Mouse (Mus musculus) MEL (cell line): ENCODE measurements around the gene Gfpt1. TPM values are rescaled to one million over a fixed set of nuclear protein-coding genes. Genes with fewer than 3 reads are reported as not detected.
A peak's percentile ranks its signal among the peaks of the same experiment; 100 is the strongest.

Source experiments
- DNase-seq: peaks from one replicate; pipeline ENCODE4 v3.0.0; 2011; ENCODE audit warnings: low read depth, low spot score
- H3K27ac ChIP-seq: 2 replicates; pipeline ENCODE4 v1.5.1; 2012; ENCODE audit warnings: low read depth, mild to moderate bottlenecking, control low read depth, low read length, moderate library complexity; ENCODE audit not compliant: control insufficient read depth
- H3K27me3 ChIP-seq, 2 experiments: fragments of 150-350 bp in 1 of 2; sonication (generic) in 1 of 2; 2 replicates each; pipeline ENCODE4 v1.6.1; 2012; ENCODE audit warnings: low read length in 2 of 2, mild to moderate bottlenecking in 2 of 2, improper control_type of control experiment in 1 of 2, moderate library complexity in 1 of 2; ENCODE audit not compliant: insufficient read depth in 2 of 2, control insufficient read depth in 1 of 2
- H3K36me3 ChIP-seq, 2 experiments: 2 replicates each; pipeline ENCODE4 v1.6.1; 2012 to 2014; ENCODE audit warnings: low read length in 2 of 2, improper control_type of control experiment in 1 of 2, inconsistent platforms in 1 of 2, mild to moderate bottlenecking in 1 of 2; ENCODE audit not compliant: insufficient read depth in 2 of 2, control insufficient read depth in 1 of 2
- H3K4me1 ChIP-seq, 2 experiments: fragments of 150-350 bp in 1 of 2; sonication (generic) in 1 of 2; 2 replicates each; pipeline ENCODE4 v1.6.1; 2012; ENCODE audit warnings: low read length in 2 of 2, improper control_type of control experiment in 1 of 2, mild to moderate bottlenecking in 1 of 2; ENCODE audit not compliant: insufficient read depth in 2 of 2, control insufficient read depth in 1 of 2
- H3K4me3 ChIP-seq, 2 experiments: fragments of 150-350 bp in 1 of 2; sonication (generic) in 1 of 2; 2 replicates each; pipeline ENCODE4 v1.5.1; 2012; ENCODE audit warnings: low read depth in 2 of 2, low read length in 2 of 2, mild to moderate bottlenecking in 2 of 2, moderate library complexity in 2 of 2, control low read depth in 1 of 2, improper control_type of control experiment in 1 of 2; ENCODE audit not compliant: control insufficient read depth in 1 of 2, insufficient read depth in 1 of 2
- H3K79me2 ChIP-seq: 2 replicates; pipeline ENCODE4 v1.6.1; 2012; ENCODE audit warnings: mild to moderate bottlenecking, low read length, moderate library complexity; ENCODE audit not compliant: control insufficient read depth, poor library complexity, insufficient read depth
- H3K9ac ChIP-seq: 2 replicates; pipeline ENCODE4 v1.6.1; 2012; ENCODE audit warnings: low read depth, mild to moderate bottlenecking, control low read depth, low read length, moderate library complexity; ENCODE audit not compliant: control insufficient read depth, poor library complexity, severe bottlenecking
- H3K9me3 ChIP-seq: fragments of 150-350 bp; sonication (generic); replicated peaks from 2 replicates; pipeline ENCODE4 v1.6.1; 2012; ENCODE audit warnings: mild to moderate bottlenecking, low read length, improper control_type of control experiment, moderate library complexity; ENCODE audit not compliant: insufficient read depth
- BHLHE40 ChIP-seq: IDR thresholded peaks from 2 replicates; pipeline ENCODE4 v1.6.1; 2012; ENCODE audit warnings: low read depth, mild to moderate bottlenecking, inconsistent platforms, low read length, improper control_type of control experiment, borderline replicate concordance
- CHD1 ChIP-seq: IDR thresholded peaks from 2 replicates; pipeline ENCODE4 v1.6.1; 2012; ENCODE audit warnings: low read depth, mild to moderate bottlenecking, inconsistent platforms, low read length, improper control_type of control experiment
- CTCF ChIP-seq, 3 experiments: IDR thresholded peaks in 2 of 3; conservative IDR thresholded peaks in 1 of 3; 2 replicates each; pipeline ENCODE4 v1.5.1; 2011 to 2012; ENCODE audit warnings: low read length in 3 of 3, low read depth in 2 of 3, mild to moderate bottlenecking in 2 of 3, improper control_type of control experiment in 1 of 3, inconsistent platforms in 1 of 3, mixed read lengths in 1 of 3, moderate library complexity in 1 of 3; ENCODE audit not compliant: control insufficient read depth in 1 of 3, insufficient read depth in 1 of 3, poor library complexity in 1 of 3, severe bottlenecking in 1 of 3
- E2F4 ChIP-seq: IDR thresholded peaks from 2 replicates; pipeline ENCODE4 v1.6.1; 2011; ENCODE audit warnings: low read depth, low read length, improper control_type of control experiment, borderline replicate concordance
- ELF1 ChIP-seq: IDR thresholded peaks from 2 replicates; pipeline ENCODE4 v1.6.1; 2014; ENCODE audit warnings: low read depth, mild to moderate bottlenecking, inconsistent platforms, low read length, improper control_type of control experiment, moderate library complexity
- ETS1 ChIP-seq: IDR thresholded peaks from 2 replicates; pipeline ENCODE4 v1.6.1; 2012; ENCODE audit warnings: low read depth, mild to moderate bottlenecking, inconsistent platforms, low read length, improper control_type of control experiment, moderate library complexity
- GABPA ChIP-seq: IDR thresholded peaks from 2 replicates; pipeline ENCODE4 v1.6.1; 2012; ENCODE audit warnings: low read depth, mild to moderate bottlenecking, inconsistent platforms, low read length, improper control_type of control experiment, moderate library complexity
- HCFC1 ChIP-seq: IDR thresholded peaks from 2 replicates; pipeline ENCODE4 v1.6.1; 2012; ENCODE audit warnings: low read depth, mild to moderate bottlenecking, inconsistent platforms, low read length, improper control_type of control experiment, moderate library complexity
- JUND ChIP-seq: IDR thresholded peaks from 2 replicates; pipeline ENCODE4 v1.6.1; 2011; ENCODE audit warnings: low read depth, mild to moderate bottlenecking, improper control_type of control experiment, low read length
- KAT2A ChIP-seq: conservative IDR thresholded peaks from 2 replicates; pipeline ENCODE4 v1.6.1; 2012; ENCODE audit warnings: low read depth, low read length, improper control_type of control experiment, inconsistent platforms
- MAFK ChIP-seq: IDR thresholded peaks from 2 replicates; pipeline ENCODE4 v1.6.1; 2011; ENCODE audit warnings: low read depth, mild to moderate bottlenecking, low read length, improper control_type of control experiment, borderline replicate concordance
- MAX ChIP-seq: IDR thresholded peaks from 2 replicates; pipeline ENCODE4 v1.6.1; 2011; ENCODE audit warnings: low read length, improper control_type of control experiment
- MEF2A ChIP-seq: IDR thresholded peaks from 2 replicates; pipeline ENCODE4 v1.6.1; 2014; ENCODE audit warnings: low read depth, mild to moderate bottlenecking, inconsistent platforms, low read length, improper control_type of control experiment; ENCODE audit not compliant: poor library complexity, insufficient replicate concordance, severe bottlenecking; ENCODE audit errors: extremely low read depth
- MXI1 ChIP-seq: IDR thresholded peaks from 2 replicates; pipeline ENCODE4 v1.6.1; 2011; ENCODE audit warnings: mild to moderate bottlenecking, low read depth, low read length, improper control_type of control experiment
- MYB ChIP-seq: IDR thresholded peaks from 2 replicates; pipeline ENCODE4 v1.6.1; 2011; ENCODE audit warnings: mild to moderate bottlenecking, low read depth, low read length, improper control_type of control experiment
- NELFE ChIP-seq: IDR thresholded peaks from 2 replicates; pipeline ENCODE4 v1.6.1; 2011; ENCODE audit warnings: low read depth, low read length, improper control_type of control experiment
- POLR2A ChIP-seq, 2 experiments: IDR thresholded peaks; 2 replicates each; pipeline ENCODE4 v1.6.1; 2011 to 2012; ENCODE audit warnings: low read length in 2 of 2, mild to moderate bottlenecking in 2 of 2, control low read depth in 1 of 2, improper control_type of control experiment in 1 of 2, low read depth in 1 of 2, moderate library complexity in 1 of 2; ENCODE audit not compliant: control insufficient read depth in 1 of 2, insufficient read depth in 1 of 2, poor library complexity in 1 of 2
- POLR2AphosphoS2 ChIP-seq: IDR thresholded peaks from 2 replicates; pipeline ENCODE4 v1.6.1; 2011; ENCODE audit warnings: low read length, improper control_type of control experiment
- SIN3A ChIP-seq: IDR thresholded peaks from 2 replicates; pipeline ENCODE4 v1.6.1; 2012; ENCODE audit warnings: low read length, improper control_type of control experiment, inconsistent platforms
- UBTF ChIP-seq: IDR thresholded peaks from 2 replicates; pipeline ENCODE4 v1.6.1; 2012; ENCODE audit warnings: low read depth, mild to moderate bottlenecking, inconsistent platforms, low read length, improper control_type of control experiment, moderate library complexity, borderline replicate concordance; ENCODE audit not compliant: insufficient read depth
- ZKSCAN1 ChIP-seq: IDR thresholded peaks from 2 replicates; pipeline ENCODE4 v1.6.1; 2012; ENCODE audit warnings: low read depth, mild to moderate bottlenecking, inconsistent platforms, low read length, improper control_type of control experiment, moderate library complexity
- ZMIZ1 ChIP-seq: IDR thresholded peaks from 2 replicates; pipeline ENCODE4 v1.6.1; 2012; ENCODE audit warnings: low read depth, mild to moderate bottlenecking, inconsistent platforms, low read length, improper control_type of control experiment, moderate library complexity
- polyA plus RNA-seq, 2 experiments: library from polyadenylated mRNA; stranded (reverse) in 1 of 2; unstranded in 1 of 2; fragments of >175 nt in 1 of 2; fragments of >200 nt in 1 of 2; gene quantifications; 2 replicates each; pipeline versions ENCODE4 v1.2.1 to v1.2.4; 2012; ENCODE audit warnings: low replicate concordance in 2 of 2, low read depth in 1 of 2; ENCODE audit not compliant: insufficient read length in 2 of 2, insufficient read depth in 1 of 2, missing spikeins in 1 of 2
- total RNA-seq: library from RNA; depleted of rRNA; stranded (reverse); fragments of 300-350 nt; gene quantifications from 2 replicates; pipeline ENCODE4 v1.2.3, GENCODE M21; 2012

Gfpt1 gene
- total and polyA plus RNA-seq, 3 experiments: 29.6 to 69.3 (median 33.5) TPM

- TF ChIP-seq UBTF: no peak
- no peak for TF ChIP-seq POLR2AphosphoS2
- TF ChIP-seq E2F4: no peak
- TF ChIP-seq ELF1: peak; percentile 76
- TF ChIP-seq ZMIZ1: 0 out of 2 replicates have a peak, but pooled peaks have one; percentile 37
- TF ChIP-seq HCFC1: peak; percentile 19; the same call in 1 of the 2 replicates
- TF ChIP-seq CTCF (IDR thresholded peaks at IDR 0.05 in 2 of 3, conservative IDR thresholded peaks at IDR 0.05 in 1 of 3; ENCODE audit: control insufficient read depth in 1 of 3, insufficient read depth in 1 of 3, low read depth in 2 of 3, low read length in 3 of 3, poor library complexity in 1 of 3, severe bottlenecking in 1 of 3): no peak
- peak; percentile 65 for TF ChIP-seq BHLHE40
- TF ChIP-seq NELFE: no peak
- TF ChIP-seq JUND: no peak
- no peak for TF ChIP-seq POLR2A (IDR thresholded peaks at IDR 0.05; ENCODE audit: control insufficient read depth in 1 of 2, insufficient read depth in 1 of 2, low read depth in 1 of 2, low read length in 2 of 2, poor library complexity in 1 of 2)
- TF ChIP-seq KAT2A: no peak
- no peak for TF ChIP-seq MEF2A
- TF ChIP-seq MAX: peak; percentile 51; the same call in 1 of the 2 replicates
- peak; percentile 70 for TF ChIP-seq MXI1
- no peak for TF ChIP-seq GABPA
- TF ChIP-seq SIN3A: peak; percentile 93
- TF ChIP-seq, all 39 proteins: peak for 17
These were observed 42.4 kb downstream of the Gfpt1 start (continued) for GRCm38 (mm10) chr6:87085026-87085425.

GRCm38 (mm10) chr6:87088356-87088755, 45.7 kb downstream of the Gfpt1 start:
- H3K9me3 ChIP-seq: no peaks in the 10 kb centered on the region
- no peak overlapping the region for H3K27ac ChIP-seq
- H3K36me3 ChIP-seq: peaks cover 27 to 38% of the 10 kb centered on the region in 2 experiments
- no peaks in the 10 kb centered on the region for H3K79me2 ChIP-seq
- no peak for DNase-seq
- H3K4me1 ChIP-seq: peaks cover 19 to 22% of the 10 kb centered on the region in 2 experiments
- no peak overlapping the region for H3K9ac ChIP-seq
- no peak overlapping the region for H3K4me3 ChIP-seq
- no peaks in the 10 kb centered on the region for H3K27me3 ChIP-seq
- TF ChIP-seq NELFE (no peak), ETS1 (no peak), ZKSCAN1 (no peak), MYB (no peak), MAFK (no peak), CHD1 (no peak)
